Mouse (Mus musculus): ENCODE measurements around the gene Fat1. TPM values are rescaled to one million over a fixed set of nuclear protein-coding genes. Genes with fewer than 3 reads are reported as not detected.
A peak's percentile ranks its signal among the peaks of the same experiment; 100 is the strongest.

The Fat1 gene
- polyA plus RNA-seq, 1 experiment from 2014 or later: 40.7 TPM

DNA sequence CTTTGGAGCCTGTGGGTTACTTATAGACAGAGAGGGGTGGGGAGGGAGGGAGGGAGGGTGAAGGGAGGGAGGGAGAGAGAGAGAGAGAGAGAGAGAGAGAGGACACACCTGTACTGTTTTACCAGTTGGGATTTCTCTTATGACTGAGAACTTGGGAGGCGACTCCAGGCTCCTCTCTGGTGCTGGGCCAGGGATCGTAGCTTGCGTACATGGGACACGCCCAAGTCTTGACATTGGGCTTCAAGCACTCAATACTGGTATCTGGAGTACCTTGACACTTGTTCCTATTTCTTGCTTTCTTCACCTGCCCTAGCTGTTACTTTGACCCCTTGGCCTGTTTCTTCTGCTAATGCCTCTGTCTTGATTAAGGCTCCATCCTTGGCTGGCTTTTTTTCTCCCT lies 10.3 kb downstream of the Fat1 start:
- peaks cover 19% of the 10 kb centered on the region for H3K36me3 ChIP-seq (ENCODE audit: control insufficient read depth, insufficient read depth, low read length)
- ATAC-seq (ENCODE audit: low read depth) (no peak), DNase-seq (ENCODE audit: low spot score) (no peak)
- H3K4me3 ChIP-seq (ENCODE audit: low read depth, low read length): no peak overlapping the region
- H3K9ac ChIP-seq (ENCODE audit: low read depth, low read length): no peak overlapping the region
- H3K27me3 ChIP-seq (replicated peaks; ENCODE audit: control insufficient read depth, insufficient read depth, low read length): no peaks in the 10 kb centered on the region
- 78% methylated on average over 4 of the region's 4 CpGs for WGBS
- H3K9me3 ChIP-seq (ENCODE audit: control insufficient read depth, low read length): no peaks in the 10 kb centered on the region
- no peak overlapping the region for H3K4me2 ChIP-seq (ENCODE audit: low read depth, low read length)
- peaks cover 13% of the 10 kb centered on the region; the same call in 1 of the 2 replicates for H3K4me1 ChIP-seq (ENCODE audit: control insufficient read depth, insufficient read depth, low read length)
- H3K27ac ChIP-seq (replicated peaks; ENCODE audit: low read depth, low read length): no peak overlapping the region

DNA sequence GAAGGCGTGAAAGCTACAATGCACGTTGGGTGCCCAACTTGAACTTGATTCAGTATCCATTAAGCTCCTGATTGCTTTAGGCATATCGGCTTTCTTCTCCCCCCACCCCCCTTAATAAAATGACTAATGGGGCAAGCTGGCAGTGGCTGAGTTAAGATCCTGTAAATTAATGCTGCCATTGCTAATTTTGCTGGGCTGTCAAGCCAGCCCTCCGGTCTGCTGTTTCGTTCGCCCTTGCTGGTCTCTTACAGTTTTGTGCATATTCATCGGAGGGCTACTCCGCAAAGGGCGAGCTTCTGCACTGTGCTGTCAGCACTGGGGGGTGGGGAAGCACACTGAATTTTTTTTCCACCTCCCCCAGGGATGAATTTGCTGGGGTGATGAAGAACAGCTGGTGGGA lies 13.3 kb downstream of the Fat1 start:
- H3K27ac ChIP-seq (replicated peaks; ENCODE audit: low read depth, low read length): no peak overlapping the region
- 0 out of 2 replicates have a peak overlapping the region, but pooled peaks have one; percentile 15 for H3K4me2 ChIP-seq (ENCODE audit: low read depth, low read length)
- no peak for ATAC-seq (ENCODE audit: low read depth)

GRCm38 (mm10) chr8:44960455-44960854 lies 25.2 kb downstream of the Fat1 start:
- H3K27ac ChIP-seq (replicated peaks; ENCODE audit: low read depth, low read length): peak overlapping the region; percentile 22
- no peak overlapping the region for H3K9ac ChIP-seq (ENCODE audit: low read depth, low read length)
- WGBS: 11% methylated on average over 10 of the region's 10 CpGs
- H3K36me3 ChIP-seq (ENCODE audit: control insufficient read depth, insufficient read depth, low read length): peaks cover 33% of the 10 kb centered on the region; the same call in 1 of the 2 replicates
- H3K4me2 ChIP-seq (ENCODE audit: low read depth, low read length): no peak overlapping the region
- DNase-seq (ENCODE audit: low spot score) (peak; percentile 76), ATAC-seq (ENCODE audit: low read depth) (peak; percentile 41; the same call in 1 of the 2 replicates)
- H3K9me3 ChIP-seq (ENCODE audit: control insufficient read depth, low read length): no peaks in the 10 kb centered on the region
- no peaks in the 10 kb centered on the region for H3K27me3 ChIP-seq (replicated peaks; ENCODE audit: control insufficient read depth, insufficient read depth, low read length)
- no peak overlapping the region for H3K4me3 ChIP-seq (ENCODE audit: low read depth, low read length)
- H3K4me1 ChIP-seq (ENCODE audit: control insufficient read depth, insufficient read depth, low read length): peaks cover 33% of the 10 kb centered on the region

More for the DNA sequence above, 13.3 kb downstream of the Fat1 start:
- H3K27me3 ChIP-seq (replicated peaks; ENCODE audit: control insufficient read depth, insufficient read depth, low read length): no peaks in the 10 kb centered on the region
- no peak for DNase-seq (ENCODE audit: low spot score)
- H3K9ac ChIP-seq (ENCODE audit: low read depth, low read length): no peak overlapping the region
- H3K4me3 ChIP-seq (ENCODE audit: low read depth, low read length): no peak overlapping the region
- peaks cover 38% of the 10 kb centered on the region for H3K36me3 ChIP-seq (ENCODE audit: control insufficient read depth, insufficient read depth, low read length)
- WGBS: 33% methylated on average over 9 of the region's 9 CpGs
- H3K9me3 ChIP-seq (ENCODE audit: control insufficient read depth, low read length): no peaks in the 10 kb centered on the region; the same call in 1 of the 2 replicates
- peaks cover 7% of the 10 kb centered on the region; the same call in 1 of the 2 replicates for H3K4me1 ChIP-seq (ENCODE audit: control insufficient read depth, insufficient read depth, low read length)

GRCm38 (mm10) chr8:44960906-44961305 lies 25.7 kb downstream of the Fat1 start:
- no peaks in the 10 kb centered on the region for H3K9me3 ChIP-seq (ENCODE audit: control insufficient read depth, low read length)
- no peak overlapping the region for H3K9ac ChIP-seq (ENCODE audit: low read depth, low read length)
- H3K4me1 ChIP-seq (ENCODE audit: control insufficient read depth, insufficient read depth, low read length): peaks cover 33% of the 10 kb centered on the region
- H3K27me3 ChIP-seq (replicated peaks; ENCODE audit: control insufficient read depth, insufficient read depth, low read length): no peaks in the 10 kb centered on the region
- H3K4me2 ChIP-seq (ENCODE audit: low read depth, low read length): no peak overlapping the region
- peak overlapping the region; percentile 22; the same call in 1 of the 2 replicates for H3K27ac ChIP-seq (replicated peaks; ENCODE audit: low read depth, low read length)
- peaks cover 33% of the 10 kb centered on the region; the same call in 1 of the 2 replicates for H3K36me3 ChIP-seq (ENCODE audit: control insufficient read depth, insufficient read depth, low read length)
- DNase-seq (ENCODE audit: low spot score) (peak; percentile 58), ATAC-seq (ENCODE audit: low read depth) (no peak; the same call in 1 of the 2 replicates)
- WGBS: 40% methylated on average over 5 of the region's 5 CpGs
- H3K4me3 ChIP-seq (ENCODE audit: low read depth, low read length): no peak overlapping the region

GRCm38 (mm10) chr8:44961492-44961891 lies 26.2 kb downstream of the Fat1 start:
- Histone ChIP-seq H3K27ac (replicated peaks; ENCODE audit: low read depth, low read length) (no peak overlapping the region), H3K9me3 (ENCODE audit: control insufficient read depth, low read length) (no peaks in the 10 kb centered on the region), H3K4me1 (ENCODE audit: control insufficient read depth, insufficient read depth, low read length) (peaks cover 33% of the 10 kb centered on the region), H3K9ac (ENCODE audit: low read depth, low read length) (no peak overlapping the region), H3K36me3 (ENCODE audit: control insufficient read depth, insufficient read depth, low read length) (peaks cover 28% of the 10 kb centered on the region; the same call in 1 of the 2 replicates), H3K4me3 (ENCODE audit: low read depth, low read length) (no peak overlapping the region), H3K4me2 (ENCODE audit: low read depth, low read length) (no peak overlapping the region), H3K27me3 (replicated peaks; ENCODE audit: control insufficient read depth, insufficient read depth, low read length) (no peaks in the 10 kb centered on the region)
- WGBS: 69% methylated on average over 6 of the region's 6 CpGs
- ATAC-seq (ENCODE audit: low read depth): no peak
- peak; percentile 72 for DNase-seq (ENCODE audit: low spot score)

- H3K4me2 ChIP-seq (ENCODE audit: low read depth, low read length): no peak overlapping the region
- no peak overlapping the region for H3K9ac ChIP-seq (ENCODE audit: low read depth, low read length)
- 76% methylated on average over 12 of the region's 12 CpGs for WGBS
- peaks cover 27% of the 10 kb centered on the region for H3K4me1 ChIP-seq (ENCODE audit: control insufficient read depth, insufficient read depth, low read length)
- no peaks in the 10 kb centered on the region for H3K27me3 ChIP-seq (replicated peaks; ENCODE audit: control insufficient read depth, insufficient read depth, low read length)
- H3K36me3 ChIP-seq (ENCODE audit: control insufficient read depth, insufficient read depth, low read length): peaks cover 21% of the 10 kb centered on the region; the same call in 1 of the 2 replicates
- DNase-seq (ENCODE audit: low spot score): no peak
- H3K4me3 ChIP-seq (ENCODE audit: low read depth, low read length): no peak overlapping the region
- no peak overlapping the region for H3K27ac ChIP-seq (replicated peaks; ENCODE audit: low read depth, low read length)
- no peaks in the 10 kb centered on the region for H3K9me3 ChIP-seq (ENCODE audit: control insufficient read depth, low read length)
- no peak for ATAC-seq (ENCODE audit: low read depth)
Observed at GRCm38 (mm10) chr8:44962572-44963231, 27.5 kb downstream of the Fat1 start.

DNA sequence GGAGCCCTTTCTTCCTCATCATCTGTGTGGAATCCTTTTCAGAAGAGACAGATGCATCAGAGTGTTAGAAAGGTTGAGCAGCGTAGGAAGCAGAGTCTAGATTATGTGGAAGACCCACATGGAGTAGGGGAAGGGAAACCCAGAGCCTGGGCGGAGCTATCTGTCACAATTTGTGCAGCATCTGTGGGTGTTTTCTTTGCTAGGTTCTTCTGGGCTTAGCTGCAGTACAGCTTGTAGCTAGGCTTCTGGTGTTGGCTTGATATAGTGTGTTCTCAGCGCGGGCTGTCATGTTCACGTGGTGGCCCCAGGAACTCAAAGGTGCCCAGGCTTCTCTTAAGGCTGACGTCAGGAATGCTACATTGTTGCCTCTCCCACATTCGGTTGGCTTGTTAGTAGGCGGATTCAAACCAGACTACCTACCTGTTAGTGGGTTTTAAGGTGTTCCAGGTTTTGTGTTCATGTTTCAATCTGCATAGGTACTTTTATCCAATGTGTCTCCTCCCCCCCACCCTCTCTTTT lies 32.3 kb downstream of the Fat1 start:
- H3K4me1 ChIP-seq (ENCODE audit: control insufficient read depth, insufficient read depth, low read length): peaks cover 11% of the 10 kb centered on the region
- no peak overlapping the region for H3K9ac ChIP-seq (ENCODE audit: low read depth, low read length)
- DNase-seq (ENCODE audit: low spot score) (no peak), ATAC-seq (ENCODE audit: low read depth) (no peak)
- no peaks in the 10 kb centered on the region for H3K9me3 ChIP-seq (ENCODE audit: control insufficient read depth, low read length)
- 93% methylated on average over 8 of the region's 8 CpGs for WGBS
- H3K36me3 ChIP-seq (ENCODE audit: control insufficient read depth, insufficient read depth, low read length): 0 out of 2 replicates have a peak, but pooled peaks cover 9% of the 10 kb centered on the region
- no peak overlapping the region for H3K4me2 ChIP-seq (ENCODE audit: low read depth, low read length)
- no peaks in the 10 kb centered on the region for H3K27me3 ChIP-seq (replicated peaks; ENCODE audit: control insufficient read depth, insufficient read depth, low read length)
- H3K4me3 ChIP-seq (ENCODE audit: low read depth, low read length): no peak overlapping the region
- no peak overlapping the region for H3K27ac ChIP-seq (replicated peaks; ENCODE audit: low read depth, low read length)

DNA sequence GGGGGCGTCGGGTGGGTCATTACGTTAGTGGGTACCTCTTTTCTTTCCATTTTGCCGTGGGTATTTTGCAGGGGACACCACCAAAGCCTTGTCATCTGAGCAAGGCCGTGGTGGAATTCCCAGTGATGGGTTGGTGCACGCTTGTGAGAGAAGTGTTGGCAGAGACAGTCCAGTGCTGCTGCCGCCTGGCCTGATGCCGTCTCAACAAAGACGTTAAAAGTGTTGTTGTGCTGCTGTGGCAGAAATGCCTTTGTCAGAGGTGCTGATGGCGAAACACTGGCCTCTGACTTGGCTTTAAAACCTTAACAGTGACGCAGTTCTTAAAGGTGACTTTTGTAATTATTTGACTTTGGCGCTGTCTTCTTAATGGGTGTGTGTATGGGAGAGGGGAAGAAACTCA lies 34.8 kb downstream of the Fat1 start:
- DNase-seq (ENCODE audit: low spot score) (no peak), ATAC-seq (ENCODE audit: low read depth) (no peak)
- Histone ChIP-seq H3K4me3 (ENCODE audit: low read depth, low read length) (no peak overlapping the region), H3K9me3 (ENCODE audit: control insufficient read depth, low read length) (no peaks in the 10 kb centered on the region), H3K4me2 (ENCODE audit: low read depth, low read length) (no peak overlapping the region), H3K36me3 (ENCODE audit: control insufficient read depth, insufficient read depth, low read length) (no peaks in the 10 kb centered on the region), H3K27ac (replicated peaks; ENCODE audit: low read depth, low read length) (no peak overlapping the region), H3K4me1 (ENCODE audit: control insufficient read depth, insufficient read depth, low read length) (peaks cover 16% of the 10 kb centered on the region), H3K27me3 (replicated peaks; ENCODE audit: control insufficient read depth, insufficient read depth, low read length) (no peaks in the 10 kb centered on the region), H3K9ac (ENCODE audit: low read depth, low read length) (no peak overlapping the region)
- WGBS: 50% methylated on average over 12 of the region's 12 CpGs

Data from embryonic facial prominence, embryonic 14.5 days (tissue).